Mouse (Mus musculus): ENCODE measurements around the gene Tbr1. TPM values are rescaled to one million over a fixed set of nuclear protein-coding genes. Genes with fewer than 3 reads are reported as not detected.

Gene Tbr1
- polyA plus RNA-seq, 1 experiment from 2014 or later, result not detected

GRCm38 (mm10) chr2:61813106-61813505, 10.4 kb downstream of the Tbr1 start:
- no peak overlapping the region for H3K9ac ChIP-seq
- WGBS, result 10% methylated on average over 6 of the region's 6 CpGs
- ATAC-seq (ENCODE audit: insufficient read depth, low FRiP score, low read depth), result no peak
- H3K4me1 ChIP-seq, result peaks cover 19% of the 10 kb centered on the region
- H3K4me2 ChIP-seq, result no peak overlapping the region
- H3K9me3 ChIP-seq, result no peaks in the 10 kb centered on the region
- peaks cover 62% of the 10 kb centered on the region for H3K27me3 ChIP-seq (replicated peaks)
- no peak overlapping the region for H3K4me3 ChIP-seq (replicated peaks)
- no peaks in the 10 kb centered on the region for H3K36me3 ChIP-seq
- no peak overlapping the region for H3K27ac ChIP-seq

- no peak for ATAC-seq (ENCODE audit: insufficient read depth, low FRiP score, low read depth)
Observed at GRCm38 (mm10) chr2:61813521-61813920, 10.8 kb downstream of the Tbr1 start.

GRCm38 (mm10) chr2:61814548-61815473, 12.1 kb downstream of the Tbr1 start:
- H3K4me2 ChIP-seq, result peak overlapping the region; percentile 92
- no peak overlapping the region for H3K9ac ChIP-seq
- peak overlapping the region; percentile 44 for H3K4me3 ChIP-seq (replicated peaks)
- peak; percentile 67; the same call in 1 of the 2 replicates for ATAC-seq (ENCODE audit: insufficient read depth, low FRiP score, low read depth)
- WGBS, result 3% methylated on average over 44 of the region's 50 CpGs
- H3K27me3 ChIP-seq (replicated peaks), result peaks cover 49% of the 10 kb centered on the region
- H3K4me1 ChIP-seq, result peaks cover 19% of the 10 kb centered on the region
- H3K9me3 ChIP-seq, result no peaks in the 10 kb centered on the region
- no peaks in the 10 kb centered on the region for H3K36me3 ChIP-seq
- H3K27ac ChIP-seq, result no peak overlapping the region

More at GRCm38 (mm10) chr2:61813521-61813920, 10.8 kb downstream of the Tbr1 start:
- Histone ChIP-seq H3K9ac (no peak overlapping the region), H3K9me3 (no peaks in the 10 kb centered on the region), H3K4me3 (replicated peaks) (no peak overlapping the region), H3K27me3 (replicated peaks) (peaks cover 62% of the 10 kb centered on the region), H3K27ac (no peak overlapping the region), H3K4me1 (peaks cover 19% of the 10 kb centered on the region), H3K4me2 (no peak overlapping the region), H3K36me3 (no peaks in the 10 kb centered on the region)
- 20% methylated on average over 1 of the region's 1 CpGs for WGBS

GRCm38 (mm10) chr2:61815583-61816313, 13.0 kb downstream of the Tbr1 start:
- H3K9ac ChIP-seq, result no peak overlapping the region
- no peak overlapping the region for H3K27ac ChIP-seq
- H3K27me3 ChIP-seq (replicated peaks), result peaks cover 39% of the 10 kb centered on the region
- H3K9me3 ChIP-seq, result no peaks in the 10 kb centered on the region
- H3K4me2 ChIP-seq, result peak overlapping the region; percentile 92
- H3K4me1 ChIP-seq, result peaks cover 19% of the 10 kb centered on the region
- ATAC-seq (ENCODE audit: insufficient read depth, low FRiP score, low read depth), result 0 out of 2 replicates have a peak, but pooled peaks have one; percentile 21
- H3K36me3 ChIP-seq, result no peaks in the 10 kb centered on the region
- WGBS, result 14% methylated on average over 65 of the region's 66 CpGs
- peak overlapping the region; percentile 44 for H3K4me3 ChIP-seq (replicated peaks)

- Histone ChIP-seq H3K36me3 (no peaks in the 10 kb centered on the region), H3K4me2 (no peak overlapping the region), H3K4me3 (replicated peaks) (no peak overlapping the region), H3K9ac (no peak overlapping the region), H3K27me3 (replicated peaks) (peaks cover 17% of the 10 kb centered on the region), H3K9me3 (no peaks in the 10 kb centered on the region), H3K27ac (no peak overlapping the region), H3K4me1 (peaks cover 5% of the 10 kb centered on the region)
- no peak for ATAC-seq (ENCODE audit: insufficient read depth, low FRiP score, low read depth)
- WGBS, result 88% methylated on average over 1 of the region's 1 CpGs
Observed at GRCm38 (mm10) chr2:61818197-61818596, 15.5 kb downstream of the Tbr1 start.

GRCm38 (mm10) chr2:61820203-61820602, 17.5 kb downstream of the Tbr1 start:
- no peaks in the 10 kb centered on the region for H3K9me3 ChIP-seq
- 67% methylated on average over 4 of the region's 4 CpGs for WGBS
- no peak overlapping the region for H3K4me2 ChIP-seq
- no peaks in the 10 kb centered on the region for H3K36me3 ChIP-seq
- H3K27me3 ChIP-seq (replicated peaks), result peaks cover 7% of the 10 kb centered on the region
- H3K4me1 ChIP-seq, result peaks cover 5% of the 10 kb centered on the region
- no peak for ATAC-seq (ENCODE audit: insufficient read depth, low FRiP score, low read depth)
- H3K9ac ChIP-seq, result no peak overlapping the region
- no peak overlapping the region for H3K27ac ChIP-seq
- no peak overlapping the region for H3K4me3 ChIP-seq (replicated peaks)

GRCm38 (mm10) chr2:61823426-61824140, 20.9 kb downstream of the Tbr1 start:
- Histone ChIP-seq H3K36me3 (no peaks in the 10 kb centered on the region), H3K4me3 (replicated peaks) (no peak overlapping the region), H3K9ac (no peak overlapping the region), H3K27ac (no peak overlapping the region), H3K27me3 (replicated peaks) (no peaks in the 10 kb centered on the region), H3K4me1 (no peaks in the 10 kb centered on the region), H3K9me3 (no peaks in the 10 kb centered on the region), H3K4me2 (no peak overlapping the region)
- no peak for ATAC-seq (ENCODE audit: insufficient read depth, low FRiP score, low read depth)
- WGBS, result 80% methylated on average over 1 of the region's 1 CpGs

- Histone ChIP-seq H3K27me3 (replicated peaks) (no peaks in the 10 kb centered on the region), H3K27ac (no peak overlapping the region), H3K36me3 (no peaks in the 10 kb centered on the region), H3K9ac (no peak overlapping the region), H3K9me3 (no peaks in the 10 kb centered on the region), H3K4me2 (no peak overlapping the region), H3K4me1 (no peaks in the 10 kb centered on the region), H3K4me3 (replicated peaks) (no peak overlapping the region)
- ATAC-seq (ENCODE audit: insufficient read depth, low FRiP score, low read depth), result no peak
- WGBS, result 79% methylated on average over 2 of the region's 2 CpGs
Observed at GRCm38 (mm10) chr2:61837243-61837806, 34.6 kb downstream of the Tbr1 start.

Small RNA genes lying within 50 kb of the gene (microRNA-seq; reads per million reads assigned to microRNA genes)
- not detected for gene Gm22403

Other genes with a start within 250 kb of the Tbr1 start
- 31.6 and 35.3 TPM in 2 replicates for gene Tank, start 224.3 kb upstream of the Tbr1 start, polyA plus RNA-seq (2015; fragmentation: Nextera tagmentation; extraction: Ambion mirVana)
- gene Psmd14, start 91.2 kb upstream of the Tbr1 start, polyA plus RNA-seq (2015; fragmentation: Nextera tagmentation; extraction: Ambion mirVana), result 171 and 180 TPM in 2 replicates
- 0.19 and 0.39 TPM in 2 replicates for gene Slc4a10, start 243.5 kb downstream of the Tbr1 start, polyA plus RNA-seq (2015; fragmentation: Nextera tagmentation; extraction: Ambion mirVana)